Mouse (Mus musculus): ENCODE data around the gene Tnr. TPM values are rescaled to one million over a fixed set of nuclear protein-coding genes. Genes with fewer than 3 reads are reported as not detected.

Tnr gene
- polyA plus RNA-seq, 1 experiment from 2014 or later: not detected

DNA sequence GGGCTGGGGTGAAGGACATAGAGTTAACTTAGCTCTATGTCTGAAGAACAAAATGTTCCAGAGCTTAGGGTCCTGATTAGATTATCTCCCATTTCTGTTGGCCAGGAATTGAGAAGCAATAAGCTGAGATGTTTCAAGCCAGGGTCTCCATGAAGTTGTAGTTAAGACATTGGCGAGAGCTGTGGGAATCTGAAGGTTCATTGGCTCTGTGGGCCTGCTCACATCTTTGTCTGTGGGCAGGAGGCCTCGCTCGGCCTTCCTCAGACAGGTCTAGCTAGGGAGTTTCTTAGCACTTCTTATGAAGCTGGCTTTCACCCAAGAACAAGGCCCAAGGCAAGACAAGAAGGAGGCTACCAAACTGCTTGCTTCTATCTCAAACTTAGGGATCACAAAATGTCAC is 48.4 kb downstream of the Tnr start:
- 91% methylated on average over 3 of the region's 3 CpGs for WGBS
- no peaks in the 10 kb centered on the region for H3K36me3 ChIP-seq
- H3K27ac ChIP-seq: no peak overlapping the region
- no peaks in the 10 kb centered on the region for H3K27me3 ChIP-seq (ENCODE audit: low read depth, poor library complexity, severe bottlenecking)
- no peak for DNase-seq (ENCODE audit: low spot score)
- no peak overlapping the region for H3K4me3 ChIP-seq
- no peaks in the 10 kb centered on the region for H3K9me3 ChIP-seq (replicated peaks)
- H3K4me1 ChIP-seq: peaks cover 2% of the 10 kb centered on the region

GRCm38 (mm10) chr1:159573116-159573515 is 49.5 kb downstream of the Tnr start:
- no peaks in the 10 kb centered on the region for H3K36me3 ChIP-seq
- DNase-seq (ENCODE audit: low spot score): no peak
- WGBS: 89% methylated on average over 2 of the region's 2 CpGs
- no peaks in the 10 kb centered on the region for H3K9me3 ChIP-seq (replicated peaks)
- no peak overlapping the region for H3K4me3 ChIP-seq
- H3K27ac ChIP-seq: no peak overlapping the region
- no peaks in the 10 kb centered on the region for H3K4me1 ChIP-seq
- no peaks in the 10 kb centered on the region for H3K27me3 ChIP-seq (ENCODE audit: low read depth, poor library complexity, severe bottlenecking)

DNA sequence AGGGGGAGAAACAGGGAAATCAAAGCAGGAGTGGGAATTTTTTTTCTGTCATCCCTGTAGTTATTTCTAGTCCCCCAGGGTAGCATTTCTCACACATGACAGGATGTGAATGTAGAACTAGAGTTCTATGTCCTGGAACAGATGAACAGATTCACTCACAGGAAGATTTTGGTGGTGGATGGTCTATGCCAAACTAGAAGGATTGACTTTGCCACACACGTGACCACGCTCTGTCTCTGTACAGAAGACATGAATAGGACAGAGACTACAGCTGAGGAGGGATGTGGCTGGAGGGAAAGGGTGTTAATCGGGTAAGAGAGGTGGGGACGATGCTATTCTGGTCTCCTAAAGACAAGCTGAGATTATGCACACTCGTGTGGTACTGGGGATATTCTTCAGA is 51.1 kb downstream of the Tnr start:
- Histone ChIP-seq H3K4me3 (no peak overlapping the region), H3K27me3 (ENCODE audit: low read depth, poor library complexity, severe bottlenecking) (peaks cover 2% of the 10 kb centered on the region; the same call in 1 of the 2 replicates), H3K36me3 (no peaks in the 10 kb centered on the region), H3K9me3 (replicated peaks) (no peaks in the 10 kb centered on the region), H3K4me1 (no peaks in the 10 kb centered on the region), H3K27ac (no peak overlapping the region)
- no peak for DNase-seq (ENCODE audit: low spot score)
- 90% methylated on average over 5 of the region's 5 CpGs for WGBS

DNA sequence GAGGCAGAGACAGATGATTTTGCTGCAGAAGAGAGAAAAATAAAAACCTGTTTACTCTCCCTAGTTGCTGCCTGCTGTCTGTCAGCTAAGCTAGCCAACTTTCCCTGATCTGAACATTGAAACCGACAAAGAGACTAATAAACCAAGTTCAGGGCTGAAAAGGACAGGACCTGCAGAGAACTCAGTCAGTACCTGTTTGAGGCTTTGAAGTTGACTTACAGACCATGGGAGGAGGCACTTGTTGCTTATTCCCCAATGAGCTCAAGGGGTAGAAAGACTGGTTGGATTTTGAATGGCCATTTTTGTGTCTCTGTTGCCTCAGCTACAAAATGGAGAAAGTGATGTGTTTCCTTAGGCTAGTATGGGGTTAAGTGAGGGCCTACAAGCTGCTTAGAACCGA is 52.7 kb downstream of the Tnr start:
- Histone ChIP-seq H3K4me3 (no peak overlapping the region), H3K36me3 (no peaks in the 10 kb centered on the region), H3K27ac (no peak overlapping the region), H3K27me3 (ENCODE audit: low read depth, poor library complexity, severe bottlenecking) (peaks cover 6% of the 10 kb centered on the region; the same call in 1 of the 2 replicates), H3K4me1 (no peaks in the 10 kb centered on the region), H3K9me3 (replicated peaks) (no peaks in the 10 kb centered on the region)
- no peak for DNase-seq (ENCODE audit: low spot score)
- 70% methylated on average over 2 of the region's 2 CpGs for WGBS

GRCm38 (mm10) chr1:159578391-159578790 is 54.8 kb downstream of the Tnr start:
- 36% methylated on average over 3 of the region's 3 CpGs for whole genome bisulfite sequencing
- Histone ChIP-seq H3K27me3 (ENCODE audit: low read depth, poor library complexity, severe bottlenecking) (peaks cover 6% of the 10 kb centered on the region; the same call in 1 of the 2 replicates), H3K9me3 (replicated peaks) (no peaks in the 10 kb centered on the region), H3K4me1 (no peaks in the 10 kb centered on the region), H3K27ac (no peak overlapping the region), H3K4me3 (no peak overlapping the region), H3K36me3 (no peaks in the 10 kb centered on the region)
- DNase-seq (ENCODE audit: low spot score): no peak

DNA sequence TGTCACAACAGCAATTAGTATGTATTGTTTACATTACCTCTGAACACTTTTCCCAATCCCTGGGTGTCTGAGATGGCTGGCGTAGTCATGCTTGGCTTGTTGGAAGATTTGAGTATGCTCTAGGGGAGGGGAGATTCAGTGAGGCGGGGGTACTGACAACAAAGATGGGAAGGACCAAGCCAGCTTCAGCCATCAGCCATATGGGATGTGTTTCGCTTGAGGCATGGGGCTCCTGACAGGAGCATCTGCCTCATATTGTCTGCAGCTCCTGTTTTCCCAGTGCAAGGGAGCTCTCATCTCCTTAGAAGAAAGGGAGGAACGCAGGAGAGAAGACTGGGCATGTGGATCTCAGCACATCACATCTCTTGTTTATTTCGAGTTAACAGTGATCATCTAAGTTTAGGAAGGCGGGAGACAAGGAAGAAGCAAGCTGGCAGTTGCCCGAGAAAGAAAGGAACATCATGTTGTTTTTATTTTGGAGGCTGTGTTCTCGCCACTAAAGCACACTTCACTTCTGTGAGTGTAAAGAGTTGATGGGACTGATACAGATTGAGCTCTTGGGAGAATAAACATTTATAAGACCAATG is 56.9 kb downstream of the Tnr start:
- DNase-seq (ENCODE audit: low spot score): no peak
- no peaks in the 10 kb centered on the region for H3K36me3 ChIP-seq
- WGBS: 83% methylated on average over 8 of the region's 8 CpGs
- no peak overlapping the region for H3K27ac ChIP-seq
- H3K9me3 ChIP-seq (replicated peaks): no peaks in the 10 kb centered on the region
- no peaks in the 10 kb centered on the region for H3K4me1 ChIP-seq
- H3K27me3 ChIP-seq (ENCODE audit: low read depth, poor library complexity, severe bottlenecking): peaks cover 6% of the 10 kb centered on the region; the same call in 1 of the 2 replicates
- no peak overlapping the region for H3K4me3 ChIP-seq

GRCm38 (mm10) chr1:159583877-159584276 is 60.3 kb downstream of the Tnr start:
- peaks cover 6% of the 10 kb centered on the region; the same call in 1 of the 2 replicates for H3K27me3 ChIP-seq (ENCODE audit: low read depth, poor library complexity, severe bottlenecking)
- no peak overlapping the region for H3K4me3 ChIP-seq
- H3K27ac ChIP-seq: no peak overlapping the region
- 77% methylated on average over 4 of the region's 4 CpGs for WGBS
- no peaks in the 10 kb centered on the region for H3K36me3 ChIP-seq
- no peaks in the 10 kb centered on the region for H3K4me1 ChIP-seq
- DNase-seq (ENCODE audit: low spot score): no peak
- H3K9me3 ChIP-seq (replicated peaks): no peaks in the 10 kb centered on the region

DNA sequence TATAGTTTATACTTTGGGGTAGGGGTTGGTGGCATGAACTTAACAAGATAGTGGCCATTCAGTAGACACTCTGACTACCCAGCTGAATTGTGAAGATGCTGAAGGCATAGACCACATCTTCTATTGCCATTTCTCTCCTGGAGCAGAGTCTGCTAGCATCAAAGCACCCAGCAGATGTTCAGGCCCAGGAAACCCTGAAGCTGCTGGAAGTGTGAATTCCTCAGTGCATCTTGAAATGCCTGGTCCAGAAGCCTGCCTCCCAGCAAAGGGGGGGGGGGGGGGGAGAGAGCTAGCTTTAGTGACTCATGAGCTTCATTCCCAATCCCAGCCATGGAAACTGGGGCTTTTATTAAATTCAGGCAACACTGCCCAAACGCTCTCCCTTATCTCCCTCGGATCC is 65.2 kb downstream of the Tnr start:
- H3K4me3 ChIP-seq: no peak overlapping the region

GRCm38 (mm10) chr1:159594099-159595058 is 70.8 kb downstream of the Tnr start:
- Histone ChIP-seq H3K27ac (no peak overlapping the region), H3K36me3 (no peaks in the 10 kb centered on the region), H3K4me1 (no peaks in the 10 kb centered on the region), H3K9me3 (replicated peaks) (no peaks in the 10 kb centered on the region), H3K4me3 (no peak overlapping the region), H3K27me3 (ENCODE audit: low read depth, poor library complexity, severe bottlenecking) (no peaks in the 10 kb centered on the region)
- no peak for DNase-seq (ENCODE audit: low spot score)
- WGBS: 92% methylated on average over 14 of the region's 14 CpGs

More for the DNA sequence above, 65.2 kb downstream of the Tnr start:
- Histone ChIP-seq H3K27me3 (ENCODE audit: low read depth, poor library complexity, severe bottlenecking) (no peaks in the 10 kb centered on the region), H3K36me3 (no peaks in the 10 kb centered on the region), H3K27ac (no peak overlapping the region), H3K9me3 (replicated peaks) (no peaks in the 10 kb centered on the region), H3K4me1 (no peaks in the 10 kb centered on the region)
- 72% methylated on average over 2 of the region's 2 CpGs for WGBS
- DNase-seq (ENCODE audit: low spot score): no peak

DNA sequence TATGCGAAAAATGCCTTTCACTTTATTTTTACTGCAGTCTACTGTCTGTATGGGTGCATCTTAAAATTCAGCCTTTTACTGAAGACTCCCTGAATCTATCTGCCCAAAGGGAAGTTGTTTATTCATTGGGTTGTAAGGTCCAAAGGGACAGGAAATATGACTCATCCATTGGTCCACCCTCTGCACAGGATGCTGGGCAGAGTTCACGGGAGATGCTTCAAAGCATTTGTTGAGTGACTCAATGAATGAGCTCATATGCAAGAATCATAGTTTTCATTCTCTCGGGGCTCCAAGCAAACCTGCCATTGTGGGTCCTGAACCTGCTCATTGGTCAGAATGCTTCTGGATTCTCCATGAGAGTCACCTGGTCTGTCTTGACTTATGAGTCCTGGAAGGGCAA is 72.2 kb downstream of the Tnr start:
- H3K27ac ChIP-seq: no peak overlapping the region
- H3K36me3 ChIP-seq: no peaks in the 10 kb centered on the region
- 90% methylated on average over 3 of the region's 3 CpGs for WGBS
- no peaks in the 10 kb centered on the region for H3K9me3 ChIP-seq (replicated peaks)
- H3K4me3 ChIP-seq: no peak overlapping the region
- no peak for DNase-seq (ENCODE audit: low spot score)
- H3K27me3 ChIP-seq (ENCODE audit: low read depth, poor library complexity, severe bottlenecking): no peaks in the 10 kb centered on the region
- no peaks in the 10 kb centered on the region for H3K4me1 ChIP-seq

DNA sequence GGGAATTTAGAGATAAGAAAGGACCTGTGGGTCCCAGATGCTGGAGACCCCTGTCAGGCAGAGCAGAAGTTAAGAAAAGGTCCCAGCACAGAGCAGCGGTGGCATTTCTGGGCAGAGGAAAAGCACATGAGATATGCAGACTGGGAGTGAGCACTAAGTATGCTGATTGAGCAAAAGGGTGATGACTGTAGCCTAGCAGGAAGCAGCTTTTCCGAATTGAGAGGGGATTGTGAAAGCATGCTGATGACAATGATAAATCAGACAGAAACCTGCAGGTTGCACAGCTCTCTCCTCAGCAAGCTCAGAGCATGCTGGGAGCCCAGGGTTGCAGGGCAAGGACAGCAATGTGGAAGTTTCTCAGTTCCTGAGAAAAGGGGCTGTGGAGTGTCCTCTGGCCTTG is 73.1 kb downstream of the Tnr start:
- Histone ChIP-seq H3K4me1 (no peaks in the 10 kb centered on the region), H3K4me3 (no peak overlapping the region), H3K27me3 (ENCODE audit: low read depth, poor library complexity, severe bottlenecking) (no peaks in the 10 kb centered on the region), H3K36me3 (no peaks in the 10 kb centered on the region), H3K9me3 (replicated peaks) (no peaks in the 10 kb centered on the region), H3K27ac (no peak overlapping the region)
- WGBS: 62% methylated on average over 2 of the region's 2 CpGs
- no peak for DNase-seq (ENCODE audit: low spot score)

- Histone ChIP-seq H3K27me3 (ENCODE audit: low read depth, poor library complexity, severe bottlenecking) (no peaks in the 10 kb centered on the region), H3K27ac (no peak overlapping the region), H3K36me3 (no peaks in the 10 kb centered on the region), H3K9me3 (replicated peaks) (no peaks in the 10 kb centered on the region), H3K4me1 (no peaks in the 10 kb centered on the region), H3K4me3 (no peak overlapping the region)
- 90% methylated on average over 4 of the region's 4 CpGs for WGBS
- DNase-seq (ENCODE audit: low spot score): no peak
Observed at GRCm38 (mm10) chr1:159613561-159613960, 90.0 kb downstream of the Tnr start.

DNA sequence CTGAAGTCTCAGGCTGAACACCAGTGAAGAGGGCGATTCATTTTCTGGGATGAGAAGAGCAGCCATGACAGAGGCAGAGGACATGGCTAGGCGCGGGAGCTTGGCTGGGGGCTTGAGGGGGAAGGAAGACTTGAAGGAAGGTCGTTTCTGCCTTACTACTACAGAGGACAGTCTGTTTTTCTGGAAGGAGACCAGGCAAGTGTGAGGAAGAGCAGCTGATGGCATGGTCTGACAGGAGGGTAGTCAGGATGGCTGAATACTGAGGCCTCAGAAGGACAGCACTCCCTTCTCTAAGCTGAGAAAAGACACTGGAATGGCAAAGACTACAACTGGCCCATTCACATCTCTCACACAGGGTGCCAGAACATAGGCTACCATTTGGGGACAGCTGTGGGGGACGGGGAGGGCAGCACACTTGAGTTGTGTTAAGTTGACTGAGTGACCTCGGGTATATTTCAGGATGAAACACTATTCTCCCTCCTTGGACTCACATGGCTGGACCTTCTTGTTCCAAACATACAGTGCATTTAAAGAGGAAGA is 90.6 kb downstream of the Tnr start:
- Histone ChIP-seq H3K9me3 (replicated peaks) (no peaks in the 10 kb centered on the region), H3K27ac (no peak overlapping the region), H3K4me1 (no peaks in the 10 kb centered on the region), H3K4me3 (no peak overlapping the region), H3K27me3 (ENCODE audit: low read depth, poor library complexity, severe bottlenecking) (no peaks in the 10 kb centered on the region), H3K36me3 (no peaks in the 10 kb centered on the region)
- DNase-seq (ENCODE audit: low spot score): no peak
- 73% methylated on average over 6 of the region's 6 CpGs for WGBS
